Mouse (Mus musculus) urinary bladder, postnatal 36 days (tissue): ENCODE data around the gene Mvk.

ENCODE experiments used
- DNase-seq, 2 experiments: peaks; one replicate each; pipeline ENCODE4 v3.0.0; 2022; ENCODE audit warnings: low spot score in 2 of 2, mixed read lengths in 1 of 2

The Mvk gene

GRCm38 (mm10) chr5:114456995-114457605 lies 13.0 kb downstream of the Mvk start:
- DNase-seq = no peak

- peak; percentile 61 to 73 for DNase-seq
These were observed 17.2 kb downstream of the Mvk start for GRCm38 (mm10) chr5:114461238-114461637.

- DNase-seq = no peak
These were observed 18.3 kb downstream of the Mvk start for GRCm38 (mm10) chr5:114462067-114463040.

GRCm38 (mm10) chr5:114464561-114464960 lies 20.5 kb downstream of the Mvk start:
- no peak for DNase-seq

- DNase-seq = no peak
These were observed 21.6 kb downstream of the Mvk start for GRCm38 (mm10) chr5:114465641-114466040.

- DNase-seq = no peak
These were observed 22.9 kb downstream of the Mvk start for GRCm38 (mm10) chr5:114467019-114467418.

GRCm38 (mm10) chr5:114467430-114467829 lies 23.4 kb downstream of the Mvk start:
- peak in 1 of 2 experiments; percentile 21 for DNase-seq

- no peak for DNase-seq
These were observed 23.9 kb downstream of the Mvk start for GRCm38 (mm10) chr5:114468007-114468406.

GRCm38 (mm10) chr5:114470359-114470758 lies 26.3 kb downstream of the Mvk start:
- no peak for DNase-seq

- no peak for DNase-seq
These were observed 30.8 kb downstream of the Mvk start for GRCm38 (mm10) chr5:114474741-114475491.

GRCm38 (mm10) chr5:114478267-114478666 lies 34.2 kb downstream of the Mvk start:
- no peak for DNase-seq

- no peak for DNase-seq
These were observed 38.5 kb downstream of the Mvk start for GRCm38 (mm10) chr5:114482587-114483011.

GRCm38 (mm10) chr5:114485685-114486084 lies 41.6 kb downstream of the Mvk start:
- DNase-seq = no peak

- no peak for DNase-seq
These were observed 45.5 kb downstream of the Mvk start for GRCm38 (mm10) chr5:114489570-114489969.

- DNase-seq = no peak
These were observed 46.2 kb downstream of the Mvk start for GRCm38 (mm10) chr5:114490241-114490640.

GRCm38 (mm10) chr5:114494761-114495160 lies 50.7 kb downstream of the Mvk start:
- no peak for DNase-seq

- peak; percentile 13 to 17 for DNase-seq
These were observed 57.2 kb downstream of the Mvk start for GRCm38 (mm10) chr5:114501252-114501651.

- no peak for DNase-seq
These were observed 60.8 kb downstream of the Mvk start for GRCm38 (mm10) chr5:114504826-114505225.

- no peak for DNase-seq
These were observed 61.4 kb downstream of the Mvk start for GRCm38 (mm10) chr5:114505260-114506085.

- no peak for DNase-seq
These were observed 63.3 kb downstream of the Mvk start for GRCm38 (mm10) chr5:114507394-114507793.

GRCm38 (mm10) chr5:114507964-114508363 lies 63.9 kb downstream of the Mvk start:
- no peak for DNase-seq
